Mouse (Mus musculus) liver, embryonic 13.5 days (tissue): ENCODE measurements around the gene Acot7. TPM values are rescaled to one million over a fixed set of nuclear protein-coding genes. Genes with fewer than 3 reads are reported as not detected.

Experiments
- ATAC-seq: fragments of 200-750 bp; cut with Nextera tagmentation; 2 replicates; pipeline ENCODE4 v1.8.0; 2017; ENCODE audit warnings: low read depth, mild to moderate bottlenecking, moderate number of reproducible peaks, moderate library complexity
- DNase-seq: peaks from one replicate; pipeline ENCODE4 v3.0.0; 2022
- H3K27ac ChIP-seq: fragments of 300-500 bp; sonication (generic); 2 replicates; pipeline ENCODE4 v1.5.1; 2015; ENCODE audit warnings: moderate library complexity, mild to moderate bottlenecking, inconsistent platforms
- H3K27me3 ChIP-seq: fragments of 300-500 bp; sonication (generic); 2 replicates; pipeline ENCODE4 v1.6.1; 2015; ENCODE audit warnings: mild to moderate bottlenecking, inconsistent platforms
- H3K36me3 ChIP-seq: fragments of 300-500 bp; sonication (generic); 2 replicates; pipeline ENCODE4 v1.6.1; 2015; ENCODE audit warnings: mild to moderate bottlenecking, inconsistent platforms
- H3K4me1 ChIP-seq: fragments of 300-500 bp; sonication (generic); replicated peaks from 2 replicates; pipeline ENCODE4 v1.6.1; 2015; ENCODE audit warnings: inconsistent platforms
- H3K4me2 ChIP-seq: fragments of 300-500 bp; sonication (generic); 2 replicates; pipeline ENCODE4 v1.6.1; 2015; ENCODE audit warnings: inconsistent platforms, mild to moderate bottlenecking, moderate library complexity
- H3K4me3 ChIP-seq: fragments of 300-500 bp; sonication (generic); replicated peaks from 2 replicates; pipeline ENCODE4 v1.5.1; 2015; ENCODE audit warnings: mild to moderate bottlenecking, inconsistent platforms
- H3K9ac ChIP-seq: fragments of 300-500 bp; sonication (generic); 2 replicates; pipeline ENCODE4 v1.6.1; 2015; ENCODE audit warnings: mild to moderate bottlenecking, inconsistent platforms
- H3K9me3 ChIP-seq: fragments of 300-500 bp; sonication (generic); replicated peaks from 2 replicates; pipeline ENCODE4 v1.6.1; 2016; ENCODE audit warnings: inconsistent platforms
- WGBS: fragments of 180-500 bp; shearing (Covaris S2); methylation state at CpG from one replicate; pipeline ENCODE4 v1.1.7; 2015; ENCODE audit not compliant: insufficient replicate concordance; 5-methylcytosine and 5-hydroxymethylcytosine counted together
- polyA plus RNA-seq: library from polyadenylated mRNA; unstranded; fragments of >200 nt; fragmentation: Nextera tagmentation; extraction: Ambion mirVana; gene quantifications from 2 replicates; pipeline ENCODE4 v1.2.1, GENCODE M21; 2015

Gene Acot7
- polyA plus RNA-seq: 24.8 and 25.2 TPM in 2 replicates

- peak; percentile 87 for DNase-seq
- H3K27ac ChIP-seq: peak within 1 kb of the TSS; percentile 74
- peaks cover 18% of the 10 kb centered on the region for H3K27me3 ChIP-seq
Measured at GRCm38 (mm10) chr4:152177537-152178343, at the start of gene Acot7. TSS of gene Acot7 (plus strand) at chr4:152178134.

DNA sequence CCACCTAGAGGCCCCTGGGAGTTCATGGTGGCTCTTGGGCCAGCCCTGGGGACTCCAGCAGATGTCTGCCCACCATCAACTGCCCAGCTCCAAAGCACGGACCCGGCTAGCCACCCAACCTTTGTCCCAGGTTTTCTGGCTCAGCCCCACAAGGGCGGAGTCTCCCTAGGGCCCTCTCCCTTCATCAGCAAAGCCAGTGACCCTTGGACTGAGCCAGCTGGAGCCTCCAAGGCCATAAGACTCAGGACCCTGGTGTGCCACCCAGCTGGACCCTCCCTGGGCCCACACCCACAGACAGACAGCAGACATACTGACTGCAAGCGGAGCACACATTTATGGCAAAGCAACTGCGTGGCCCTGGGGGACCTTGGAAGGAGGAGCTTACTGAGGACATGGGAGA, 49.1 kb upstream of the Acot7 start:
- ATAC-seq (0 out of 2 replicates have a peak, but pooled peaks have one; percentile 6), DNase-seq (no peak)
- Histone ChIP-seq H3K4me2 (peak overlapping the region; percentile 34), H3K9ac (no peak overlapping the region), H3K4me1 (peaks cover 42% of the 10 kb centered on the region), H3K9me3 (no peaks in the 10 kb centered on the region), H3K36me3 (no peaks in the 10 kb centered on the region), H3K4me3 (peak overlapping the region; percentile 18; the same call in 1 of the 2 replicates), H3K27ac (no peak overlapping the region), H3K27me3 (peaks cover 100% of the 10 kb centered on the region)
- 56% methylated on average over 5 of the region's 5 CpGs for WGBS

More at GRCm38 (mm10) chr4:152177537-152178343, at the start of gene Acot7:
- Histone ChIP-seq H3K4me2 (peak within 1 kb of the TSS; percentile 95), H3K9me3 (no peaks in the 10 kb centered on the region), H3K36me3 (no peaks in the 10 kb centered on the region), H3K4me1 (peaks cover 40% of the 10 kb centered on the region), H3K4me3 (peak within 1 kb of the TSS; percentile 77), H3K9ac (peak within 1 kb of the TSS; percentile 87)
- under 1% methylated on average over 101 of the region's 108 CpGs for WGBS
- peak; percentile 94 for ATAC-seq

GRCm38 (mm10) chr4:152129395-152129930, 48.5 kb upstream of the Acot7 start:
- ATAC-seq: no peak
- no peaks in the 10 kb centered on the region for H3K9me3 ChIP-seq
- peak overlapping the region; percentile 18 for H3K4me3 ChIP-seq
- no peak overlapping the region for H3K27ac ChIP-seq
- H3K4me1 ChIP-seq: peaks cover 42% of the 10 kb centered on the region
- H3K27me3 ChIP-seq: peaks cover 100% of the 10 kb centered on the region
- DNase-seq: no peak
- H3K4me2 ChIP-seq: peak overlapping the region; percentile 34
- 33% methylated on average over 13 of the region's 13 CpGs for WGBS
- no peaks in the 10 kb centered on the region for H3K36me3 ChIP-seq
- no peak overlapping the region for H3K9ac ChIP-seq

- H3K4me3 ChIP-seq: peak overlapping the region; percentile 51
- no peak overlapping the region; the same call in 1 of the 2 replicates for H3K27ac ChIP-seq
- peaks cover 36% of the 10 kb centered on the region for H3K4me1 ChIP-seq
- peaks cover 92% of the 10 kb centered on the region for H3K27me3 ChIP-seq
- ATAC-seq (peak; percentile 55), DNase-seq (no peak)
- H3K9ac ChIP-seq: peak overlapping the region; percentile 49
- no peaks in the 10 kb centered on the region for H3K9me3 ChIP-seq
- peak overlapping the region; percentile 65 for H3K4me2 ChIP-seq
- no peaks in the 10 kb centered on the region for H3K36me3 ChIP-seq
- 1% methylated on average over 85 of the region's 85 CpGs for WGBS
Measured at GRCm38 (mm10) chr4:152130771-152131653, 46.9 kb upstream of the Acot7 start.

- H3K36me3 ChIP-seq: no peaks in the 10 kb centered on the region
- H3K9me3 ChIP-seq: no peaks in the 10 kb centered on the region
- H3K27me3 ChIP-seq: peaks cover 89% of the 10 kb centered on the region
- H3K9ac ChIP-seq: no peak overlapping the region
- no peak for ATAC-seq
- H3K4me2 ChIP-seq: peak overlapping the region; percentile 65
- 9% methylated on average over 50 of the region's 50 CpGs for WGBS
- DNase-seq: no peak
- H3K4me1 ChIP-seq: peaks cover 36% of the 10 kb centered on the region
- H3K27ac ChIP-seq: no peak overlapping the region
- peak overlapping the region; percentile 51 for H3K4me3 ChIP-seq
Measured at GRCm38 (mm10) chr4:152131809-152132771, 45.8 kb upstream of the Acot7 start.

DNA sequence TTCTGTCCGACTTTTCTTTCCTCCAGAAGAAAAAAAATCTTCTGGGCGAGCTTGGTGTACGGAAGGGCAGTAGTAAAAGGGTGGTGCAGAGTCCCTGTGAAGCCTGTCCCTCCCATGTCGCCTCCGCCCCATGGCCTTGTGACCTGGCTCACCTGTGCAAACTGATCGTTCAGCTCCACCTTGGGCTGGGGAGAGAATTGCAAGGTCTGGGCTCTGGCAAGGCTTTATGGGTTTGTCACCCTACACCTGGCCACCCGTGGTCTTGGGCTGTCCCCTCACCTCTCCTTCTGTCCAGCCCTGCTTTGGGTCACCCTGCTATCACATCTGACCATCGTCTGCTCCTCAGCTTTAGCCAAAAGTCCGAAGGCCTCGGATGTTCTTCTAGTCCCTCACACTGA, 45.2 kb upstream of the Acot7 start:
- Histone ChIP-seq H3K9ac (no peak overlapping the region), H3K4me3 (no peak overlapping the region), H3K27ac (no peak overlapping the region), H3K27me3 (peaks cover 85% of the 10 kb centered on the region), H3K4me2 (no peak overlapping the region), H3K4me1 (peaks cover 36% of the 10 kb centered on the region), H3K9me3 (no peaks in the 10 kb centered on the region), H3K36me3 (no peaks in the 10 kb centered on the region)
- WGBS: 31% methylated on average over 10 of the region's 10 CpGs
- ATAC-seq (no peak), DNase-seq (no peak)

- Histone ChIP-seq H3K27me3 (peaks cover 81% of the 10 kb centered on the region), H3K4me3 (no peak overlapping the region), H3K4me2 (no peak overlapping the region), H3K9me3 (no peaks in the 10 kb centered on the region), H3K27ac (no peak overlapping the region), H3K9ac (no peak overlapping the region), H3K4me1 (peaks cover 39% of the 10 kb centered on the region), H3K36me3 (no peaks in the 10 kb centered on the region)
- WGBS: 45% methylated on average over 5 of the region's 5 CpGs
- no peak for DNase-seq
- no peak for ATAC-seq
Measured at GRCm38 (mm10) chr4:152133213-152133612, 44.7 kb upstream of the Acot7 start.

- peaks cover 73% of the 10 kb centered on the region for H3K27me3 ChIP-seq
- peak; percentile 55 for DNase-seq
Measured at GRCm38 (mm10) chr4:152134507-152134906, 43.4 kb upstream of the Acot7 start.

DNA sequence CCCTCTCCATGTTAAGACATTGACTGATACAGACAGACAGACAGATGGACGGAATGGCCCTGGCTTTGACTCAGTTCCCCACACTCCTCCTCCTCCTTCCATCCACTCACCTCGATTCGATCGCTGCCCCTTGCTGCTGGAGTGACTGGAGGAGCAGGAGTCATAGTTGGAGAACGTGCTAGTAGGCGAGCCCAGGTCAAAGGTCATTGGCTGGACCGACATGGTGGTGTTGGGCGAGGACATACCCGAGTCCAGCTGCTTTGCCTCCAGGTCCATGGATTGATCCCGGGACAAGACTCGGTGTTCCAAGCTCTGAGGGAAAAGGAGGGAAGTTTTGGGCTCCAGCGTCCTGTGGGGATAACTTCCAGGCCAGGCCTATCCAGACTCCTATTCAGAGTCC, 42.6 kb upstream of the Acot7 start:
- WGBS: 71% methylated on average over 12 of the region's 12 CpGs
- Histone ChIP-seq H3K4me1 (peaks cover 41% of the 10 kb centered on the region), H3K36me3 (no peaks in the 10 kb centered on the region), H3K27ac (no peak overlapping the region), H3K9ac (no peak overlapping the region), H3K4me2 (no peak overlapping the region), H3K27me3 (peaks cover 69% of the 10 kb centered on the region), H3K4me3 (no peak overlapping the region), H3K9me3 (no peaks in the 10 kb centered on the region)
- no peak for DNase-seq
- no peak for ATAC-seq

More at GRCm38 (mm10) chr4:152134507-152134906, 43.4 kb upstream of the Acot7 start:
- ATAC-seq: no peak
- Histone ChIP-seq H3K9me3 (no peaks in the 10 kb centered on the region), H3K9ac (no peak overlapping the region), H3K27ac (no peak overlapping the region), H3K4me3 (no peak overlapping the region), H3K36me3 (no peaks in the 10 kb centered on the region), H3K4me2 (no peak overlapping the region), H3K4me1 (peaks cover 46% of the 10 kb centered on the region)

GRCm38 (mm10) chr4:152136112-152136875, 41.6 kb upstream of the Acot7 start:
- Histone ChIP-seq H3K4me1 (peaks cover 32% of the 10 kb centered on the region), H3K36me3 (no peaks in the 10 kb centered on the region), H3K9ac (no peak overlapping the region), H3K27me3 (peaks cover 67% of the 10 kb centered on the region), H3K4me2 (no peak overlapping the region), H3K9me3 (no peaks in the 10 kb centered on the region), H3K4me3 (no peak overlapping the region), H3K27ac (no peak overlapping the region)
- 40% methylated on average over 6 of the region's 6 CpGs for WGBS
- DNase-seq: no peak
- no peak for ATAC-seq
